Mouse (Mus musculus) forelimb bud, embryonic 11.5 days (tissue): ENCODE data around the gene Arfgap3.
"Not testable (repeated sequence)": the region's sequence is repeated elsewhere in the genome, so short reads cannot be mapped to it uniquely, and the experiment has no call there.

Experiments used
- DNase-seq: peaks from one replicate; pipeline ENCODE4 v3.0.0-alpha.2; 2012; ENCODE audit warnings: low read depth, low spot score

Gene Arfgap3

GRCm38 (mm10) chr15:83349954-83350711 is at the start of gene Arfgap3:
Gene Arfgap3 (minus strand): TSS chr15:83350247.
- DNase-seq: peak; percentile 95

DNA sequence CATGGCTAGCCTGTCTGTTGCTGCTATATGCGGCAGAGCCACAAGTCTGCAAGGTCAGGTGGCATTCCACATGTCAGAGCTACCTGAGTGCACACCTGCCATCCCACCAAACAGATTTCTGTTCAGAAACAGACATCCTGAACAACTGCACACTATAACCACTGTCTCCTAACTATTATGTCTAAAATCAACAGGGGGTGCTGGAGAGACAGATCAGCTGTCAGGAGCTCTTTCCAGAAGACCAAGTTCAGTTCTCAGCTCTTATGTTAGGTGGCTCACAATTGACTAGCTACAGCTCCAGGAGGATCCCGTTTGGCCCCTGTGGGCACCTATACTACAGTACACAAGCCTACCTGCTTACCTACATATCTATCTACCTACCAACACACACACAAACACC is 42.7 kb upstream of the Arfgap3 start:
- DNase-seq: no peak

- no peak for DNase-seq
Measured at GRCm38 (mm10) chr15:83387911-83388310, 37.9 kb upstream of the Arfgap3 start.

DNA sequence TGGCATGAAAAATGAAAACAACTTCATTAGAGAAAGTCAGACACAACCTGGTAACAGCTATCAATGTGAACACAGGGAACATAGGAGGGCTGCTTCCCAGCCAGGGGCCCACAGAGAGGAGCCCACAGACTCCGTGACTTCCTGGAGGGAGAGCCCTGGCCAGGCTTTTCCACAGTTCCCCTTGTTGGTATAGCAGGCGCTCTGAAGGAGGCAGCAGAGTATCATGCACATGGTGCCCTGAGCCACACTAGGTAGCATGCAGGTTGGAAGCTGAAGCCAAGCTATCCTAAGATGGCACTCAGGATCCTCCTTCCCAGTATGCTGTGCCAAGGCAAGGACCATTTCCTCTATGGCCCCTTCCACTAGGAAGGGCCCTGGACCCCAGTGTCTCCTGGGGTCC is 33.6 kb upstream of the Arfgap3 start:
- DNase-seq: no peak

GRCm38 (mm10) chr15:83383136-83383535 is 33.1 kb upstream of the Arfgap3 start:
- no peak for DNase-seq

- DNase-seq: no peak
Measured at GRCm38 (mm10) chr15:83382467-83382866, 32.4 kb upstream of the Arfgap3 start.

- DNase-seq: no peak
Measured at GRCm38 (mm10) chr15:83377153-83377552, 27.1 kb upstream of the Arfgap3 start.

GRCm38 (mm10) chr15:83375136-83375535 is 25.1 kb upstream of the Arfgap3 start:
- peak; percentile 48 for DNase-seq

DNA sequence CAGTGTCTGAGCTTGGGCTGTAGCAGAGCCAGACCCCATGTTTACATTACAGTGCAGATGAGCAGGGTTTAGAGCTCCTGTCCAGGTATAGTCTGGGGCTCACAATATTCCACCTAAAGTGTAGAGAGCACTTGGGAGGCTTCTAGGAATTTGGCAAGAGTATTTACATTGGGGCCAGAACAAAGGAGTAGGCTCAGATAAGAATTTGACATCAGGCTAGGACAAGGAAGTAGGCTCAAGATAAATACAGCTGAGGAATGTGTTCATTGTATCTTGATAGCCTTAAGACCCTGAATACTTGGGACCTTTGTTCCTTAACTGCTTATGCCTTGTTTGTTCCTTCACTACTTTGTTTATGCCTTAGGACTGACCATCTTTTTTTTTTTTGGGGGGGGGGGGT is 24.0 kb upstream of the Arfgap3 start:
- no peak for DNase-seq

DNA sequence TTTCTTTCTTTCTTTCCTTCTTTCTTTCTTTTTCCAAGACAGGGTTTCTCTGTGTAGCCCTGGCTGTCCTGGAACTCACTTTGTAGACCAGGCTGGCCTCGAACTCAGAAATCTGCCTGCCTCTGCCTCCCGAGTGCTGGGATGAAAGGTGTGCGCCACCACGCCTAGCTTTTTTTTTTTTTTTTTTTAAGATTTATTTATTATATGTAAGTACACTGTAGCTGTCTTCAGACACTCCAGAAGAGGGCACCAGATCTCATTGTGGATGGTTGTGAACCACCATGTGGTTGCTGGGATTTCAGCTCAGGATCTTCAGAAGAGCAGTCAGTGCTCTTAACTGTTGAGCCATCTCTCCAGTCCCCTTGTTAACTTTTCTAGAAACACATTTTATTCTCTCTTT is 18.7 kb upstream of the Arfgap3 start:
- DNase-seq: not testable (repeated sequence)

DNA sequence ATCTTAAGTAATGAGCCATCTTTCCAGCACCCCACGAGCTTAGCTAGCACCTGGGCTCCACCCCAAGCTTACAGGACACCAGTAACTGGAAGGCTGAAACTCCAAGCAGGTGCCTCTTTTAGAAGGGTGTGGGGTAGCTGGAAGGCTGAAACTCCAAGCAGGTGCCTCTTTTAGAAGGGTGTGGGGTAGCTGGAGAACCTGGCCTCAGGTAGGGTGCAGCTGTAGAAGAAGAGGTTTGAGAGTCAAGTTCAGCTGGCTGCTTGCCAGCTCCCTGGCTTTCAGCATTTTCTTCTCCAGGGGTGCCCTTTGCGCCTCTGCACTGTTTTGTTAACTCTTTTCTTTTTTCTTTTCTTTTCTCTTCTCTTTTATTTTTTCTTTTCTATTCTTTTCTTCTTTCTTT is 18.2 kb upstream of the Arfgap3 start:
- no peak for DNase-seq

DNA sequence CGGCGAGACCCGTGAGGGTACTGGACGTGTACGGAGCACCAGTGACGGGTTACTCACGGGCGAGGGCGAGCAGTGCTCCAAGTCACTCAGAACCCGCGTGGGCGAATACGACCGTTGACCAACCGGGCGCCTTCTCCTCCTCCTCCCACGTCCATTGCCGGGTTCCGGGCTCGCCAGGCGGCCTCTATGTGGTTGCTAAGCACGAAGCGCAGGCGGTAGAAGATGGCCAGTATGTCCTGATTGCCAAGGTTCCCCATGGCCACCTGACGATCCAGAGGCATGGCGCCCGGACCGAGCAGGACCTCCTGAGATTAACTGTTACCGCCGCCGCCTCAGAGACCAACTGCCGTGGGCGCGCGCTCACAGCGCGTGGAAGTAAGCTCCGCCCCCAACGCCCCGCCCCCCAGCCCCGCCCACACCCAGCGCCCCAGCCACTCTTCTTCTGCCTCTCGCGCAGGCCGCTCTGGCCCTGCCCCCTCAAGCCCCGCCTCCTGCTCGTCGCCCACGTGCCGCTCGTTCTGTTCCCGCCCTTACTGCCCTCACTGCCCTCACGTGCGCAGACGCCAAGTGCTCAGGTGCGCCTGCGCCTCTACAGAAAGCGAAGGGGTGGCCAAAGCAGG is 17.0 kb upstream of the Arfgap3 start:
- DNase-seq: peak; percentile 56

GRCm38 (mm10) chr15:83365697-83366096 is 15.7 kb upstream of the Arfgap3 start:
- DNase-seq: no peak

- DNase-seq: no peak
Measured at GRCm38 (mm10) chr15:83364194-83364593, 14.1 kb upstream of the Arfgap3 start.

GRCm38 (mm10) chr15:83362813-83363212 is 12.8 kb upstream of the Arfgap3 start:
- DNase-seq: not testable (repeated sequence)

- DNase-seq: not testable (repeated sequence)
Measured at GRCm38 (mm10) chr15:83360899-83361298, 10.9 kb upstream of the Arfgap3 start.

- DNase-seq: no peak
Measured at GRCm38 (mm10) chr15:83360140-83360539, 10.1 kb upstream of the Arfgap3 start.

- DNase-seq: no peak
Measured at GRCm38 (mm10) chr15:83358476-83358875, 8.4 kb upstream of the Arfgap3 start.

- no peak for DNase-seq
Measured at GRCm38 (mm10) chr15:83351546-83351945, 1.5 kb upstream of the Arfgap3 start.

GRCm38 (mm10) chr15:83350859-83351258 is 812 bp upstream of the Arfgap3 start:
- no peak for DNase-seq

DNA sequence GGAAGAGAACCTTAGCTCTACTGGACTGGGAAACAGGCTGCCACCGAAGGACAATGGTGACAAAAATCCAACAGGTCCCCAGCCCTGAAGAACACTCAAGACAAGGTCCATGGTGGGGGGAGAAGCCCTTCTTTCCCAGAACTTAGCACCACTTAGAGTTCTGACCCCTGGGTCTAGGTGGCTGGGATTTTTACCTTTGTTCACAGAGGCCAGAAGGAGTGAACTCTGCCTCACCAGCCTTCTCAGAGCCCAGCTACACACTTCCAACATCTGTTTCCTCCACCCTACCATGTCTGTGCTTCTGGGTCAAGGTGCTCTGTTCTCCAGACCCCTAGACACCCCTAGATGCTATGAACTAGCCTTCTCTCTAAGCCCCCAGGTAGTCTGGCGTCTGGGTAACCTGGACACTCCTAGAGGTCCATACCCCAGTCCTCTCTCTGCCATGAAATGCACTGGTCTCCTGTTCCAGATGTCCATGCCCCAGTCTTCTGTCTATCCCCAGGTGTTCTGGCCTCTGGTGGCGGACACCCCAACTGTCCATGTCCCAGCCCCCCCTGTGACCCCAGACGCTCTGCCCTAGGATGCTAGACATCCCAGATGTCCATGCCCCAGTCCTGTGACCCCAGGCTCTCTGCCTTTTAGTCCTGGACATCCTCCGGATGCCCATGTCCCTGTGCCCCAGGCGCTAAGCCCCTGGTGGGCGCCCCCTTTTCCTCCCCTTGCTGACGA is 658 bp downstream of the Arfgap3 start:
- no peak for DNase-seq

GRCm38 (mm10) chr15:83348747-83349146 is 1.3 kb downstream of the Arfgap3 start:
- no peak for DNase-seq
